Mouse (Mus musculus): ENCODE data around the gene Tdrd1.

The Tdrd1 gene

GRCm38 (mm10) chr19:56830163-56830562, 4.2 kb downstream of the Tdrd1 start:
- DNase-seq: no peak

DNA sequence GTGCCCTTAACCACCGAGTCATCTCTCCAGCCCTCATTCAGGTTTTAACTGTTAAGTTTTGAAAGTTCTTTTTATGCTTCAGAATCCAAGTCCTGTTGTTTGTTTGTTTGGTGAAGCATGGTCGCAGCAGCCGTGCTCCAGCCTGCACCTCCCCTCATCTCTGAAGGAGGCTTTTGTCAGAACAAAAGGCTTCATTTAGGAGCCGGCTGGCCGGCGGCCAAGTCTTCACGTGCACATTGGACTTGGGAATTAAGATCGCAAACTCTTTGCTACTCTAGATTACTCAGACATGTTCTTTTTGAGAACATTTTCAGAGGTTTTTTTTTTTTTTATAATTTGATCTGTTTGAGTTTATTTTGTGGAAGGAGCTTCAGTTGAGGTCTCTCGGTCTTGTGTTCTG, 9.3 kb downstream of the Tdrd1 start:
- no peak for DNase-seq

DNA sequence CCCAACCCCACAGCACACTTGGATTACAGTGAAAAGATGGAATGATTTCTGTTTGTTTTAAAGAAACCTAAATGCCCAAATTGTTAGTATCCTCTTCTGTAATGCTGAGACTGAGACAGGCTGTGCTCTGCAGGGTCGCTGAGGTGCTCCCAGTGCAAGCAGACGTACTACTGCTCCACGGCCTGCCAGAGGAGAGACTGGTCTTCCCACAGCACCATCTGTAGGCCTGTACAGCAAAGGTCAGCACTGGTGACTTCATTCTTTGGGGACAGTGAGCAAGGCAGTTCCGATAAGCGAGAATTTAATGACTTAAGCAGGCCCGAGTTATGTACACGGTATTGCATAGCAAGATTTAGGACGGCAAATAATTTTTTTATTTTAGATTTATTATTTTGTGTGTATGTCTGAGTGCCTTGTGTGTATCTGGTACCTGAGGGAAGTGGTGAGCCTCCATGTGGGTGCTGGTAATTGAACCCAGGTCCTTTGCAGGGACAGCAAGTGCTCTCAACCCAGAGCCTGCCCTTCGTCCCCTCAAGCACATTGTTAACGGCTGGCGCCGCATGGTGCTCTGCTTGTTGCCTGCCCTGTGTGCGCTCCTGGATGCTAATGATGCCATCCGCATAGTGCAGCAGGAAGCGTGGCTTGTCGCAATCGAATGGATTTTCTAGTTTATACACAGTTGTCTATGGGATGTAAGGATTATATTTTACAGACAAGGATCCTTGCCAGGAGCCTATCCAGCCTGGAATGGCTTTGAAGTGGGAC, 13.1 kb downstream of the Tdrd1 start:
- DNase-seq: no peak

GRCm38 (mm10) chr19:56842974-56843373, 17.0 kb downstream of the Tdrd1 start:
- no peak for DNase-seq

GRCm38 (mm10) chr19:56852590-56852989, 26.6 kb downstream of the Tdrd1 start:
- no peak for DNase-seq

DNA sequence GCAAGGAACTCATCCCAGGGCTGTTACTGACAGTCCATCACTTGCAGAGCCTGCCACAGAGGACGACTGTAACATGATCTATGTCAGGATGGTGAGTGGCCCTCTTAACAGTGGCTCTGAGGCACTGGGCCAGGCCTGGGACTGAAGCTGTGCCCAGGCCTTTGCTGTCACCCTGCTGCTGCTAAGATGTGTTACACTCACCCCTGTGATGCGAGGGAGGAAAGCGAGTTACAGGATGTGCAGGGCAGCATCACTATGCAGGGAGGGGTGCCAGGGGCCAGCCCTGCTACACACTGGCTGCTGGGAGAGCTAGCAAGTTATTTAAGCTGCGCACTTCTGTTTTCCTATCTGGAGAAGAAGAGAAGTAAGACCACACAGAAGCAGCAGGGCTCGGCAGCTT, 30.4 kb downstream of the Tdrd1 start:
- no peak for DNase-seq

GRCm38 (mm10) chr19:56867701-56868100, 41.7 kb downstream of the Tdrd1 start:
- DNase-seq: no peak

- DNase-seq: peak; percentile 68
Observed at GRCm38 (mm10) chr19:56873816-56874600, 48.0 kb downstream of the Tdrd1 start, which contains the start of gene Vwa2. Vwa2 (plus strand) TSS chr19:56874249.

- no peak for DNase-seq
Observed at GRCm38 (mm10) chr19:56874601-56875315, 48.7 kb downstream of the Tdrd1 start.

- no peak for DNase-seq
Observed at GRCm38 (mm10) chr19:56877364-56877763, 51.4 kb downstream of the Tdrd1 start.

DNA sequence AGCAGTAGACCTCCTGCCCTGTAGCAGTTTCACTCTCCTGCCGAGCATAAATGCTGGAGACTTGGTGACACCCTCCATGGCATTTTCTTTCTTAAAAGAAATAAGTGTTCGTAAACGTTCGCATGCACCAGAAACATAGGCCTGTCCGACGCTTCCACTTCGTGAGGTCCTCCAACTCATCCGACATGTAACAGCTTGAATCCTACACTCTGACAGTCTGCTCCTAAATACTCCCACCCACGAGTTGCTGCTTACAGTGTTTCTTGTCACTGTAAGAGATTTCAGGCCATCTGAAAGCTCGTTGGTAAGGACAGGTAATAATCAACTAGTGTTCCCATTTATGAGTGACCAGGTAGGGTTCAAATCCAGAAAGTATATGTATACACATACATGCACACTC, 61.9 kb downstream of the Tdrd1 start:
- DNase-seq: no peak

- no peak for DNase-seq
Observed at GRCm38 (mm10) chr19:56888654-56889053, 62.6 kb downstream of the Tdrd1 start.

DNA sequence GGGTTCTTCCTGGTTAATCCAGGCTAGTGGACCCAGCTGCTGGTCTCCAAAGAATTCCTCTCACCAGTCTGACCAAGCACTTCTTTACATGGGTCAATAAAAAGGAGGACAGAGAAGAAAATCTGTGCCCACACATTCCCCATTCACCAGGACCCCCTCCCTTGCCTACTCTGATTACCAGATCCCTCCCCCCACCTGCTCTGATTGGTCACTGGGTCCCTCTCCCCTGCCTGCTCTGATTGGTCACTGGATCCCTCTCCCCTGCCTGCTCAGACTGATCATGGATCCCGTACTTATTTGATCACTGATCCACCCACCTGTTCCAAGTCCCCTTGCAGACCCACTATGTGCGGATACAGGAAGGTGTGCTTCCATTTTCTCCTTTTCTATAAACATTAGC, 65.4 kb downstream of the Tdrd1 start:
- no peak for DNase-seq

GRCm38 (mm10) chr19:56892586-56892985, 66.6 kb downstream of the Tdrd1 start:
- no peak for DNase-seq

DNA sequence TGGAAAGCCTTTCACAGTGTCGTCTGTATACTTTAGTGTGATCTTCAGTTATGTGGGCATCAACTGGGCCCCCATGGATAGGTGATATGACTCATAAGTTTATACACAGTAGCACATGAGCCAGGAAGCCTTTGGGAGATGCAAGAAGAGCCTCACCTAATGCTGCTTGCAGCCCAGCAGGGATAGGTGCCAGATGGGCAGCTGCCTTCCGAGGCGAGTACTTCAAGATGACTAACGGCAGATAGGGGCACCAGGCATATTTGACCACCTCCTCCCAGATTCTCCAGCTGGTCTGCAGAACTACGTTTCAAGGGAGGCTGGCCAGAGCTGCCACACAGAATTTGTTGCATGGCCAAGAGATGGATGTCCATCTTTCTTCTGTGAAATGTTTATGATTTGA, 67.3 kb downstream of the Tdrd1 start:
- DNase-seq: no peak

DNA sequence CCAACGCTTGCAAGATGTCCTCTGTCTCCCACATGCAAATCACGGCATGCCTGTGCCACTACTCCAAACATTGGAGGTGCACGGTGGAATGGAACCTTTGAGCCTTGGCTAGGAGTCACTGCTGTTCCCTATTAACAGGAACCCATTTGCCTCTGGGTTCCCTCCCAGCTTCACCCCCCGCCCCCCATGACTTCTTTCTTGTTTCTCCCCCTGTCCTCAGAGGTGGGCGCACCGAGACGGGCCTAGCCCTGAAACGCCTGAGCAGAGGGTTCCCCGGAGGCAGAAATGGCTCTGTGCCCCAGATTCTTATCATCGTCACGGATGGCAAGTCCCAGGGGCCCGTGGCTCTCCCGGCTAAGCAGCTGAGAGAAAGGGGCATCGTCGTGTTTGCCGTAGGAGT, 71.6 kb downstream of the Tdrd1 start:
- no peak for DNase-seq

DNA sequence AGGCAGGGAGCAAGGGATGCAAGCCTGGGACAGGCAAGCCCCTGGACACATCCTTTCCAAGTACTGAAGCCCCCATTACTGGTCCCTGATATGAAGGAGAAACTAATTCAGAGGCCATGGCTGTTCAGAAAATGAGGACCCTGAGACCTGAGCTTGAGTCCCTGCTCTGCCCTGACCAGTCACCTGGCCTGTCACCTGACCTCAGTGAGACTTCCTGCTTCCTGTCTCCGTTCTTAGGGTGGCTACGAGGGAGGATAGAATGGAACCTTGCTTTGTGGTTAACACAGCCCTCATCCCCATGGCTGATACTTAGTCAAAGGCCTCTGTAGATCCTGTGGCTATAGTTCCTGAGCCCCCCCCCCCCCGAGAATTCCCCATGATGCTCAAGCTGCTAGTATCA, 78.1 kb downstream of the Tdrd1 start:
- DNase-seq: no peak

- no peak for DNase-seq
Observed at GRCm38 (mm10) chr19:56905395-56905794, 79.4 kb downstream of the Tdrd1 start.

GRCm38 (mm10) chr19:56907850-56908249, 81.8 kb downstream of the Tdrd1 start:
- no peak for DNase-seq

DNA sequence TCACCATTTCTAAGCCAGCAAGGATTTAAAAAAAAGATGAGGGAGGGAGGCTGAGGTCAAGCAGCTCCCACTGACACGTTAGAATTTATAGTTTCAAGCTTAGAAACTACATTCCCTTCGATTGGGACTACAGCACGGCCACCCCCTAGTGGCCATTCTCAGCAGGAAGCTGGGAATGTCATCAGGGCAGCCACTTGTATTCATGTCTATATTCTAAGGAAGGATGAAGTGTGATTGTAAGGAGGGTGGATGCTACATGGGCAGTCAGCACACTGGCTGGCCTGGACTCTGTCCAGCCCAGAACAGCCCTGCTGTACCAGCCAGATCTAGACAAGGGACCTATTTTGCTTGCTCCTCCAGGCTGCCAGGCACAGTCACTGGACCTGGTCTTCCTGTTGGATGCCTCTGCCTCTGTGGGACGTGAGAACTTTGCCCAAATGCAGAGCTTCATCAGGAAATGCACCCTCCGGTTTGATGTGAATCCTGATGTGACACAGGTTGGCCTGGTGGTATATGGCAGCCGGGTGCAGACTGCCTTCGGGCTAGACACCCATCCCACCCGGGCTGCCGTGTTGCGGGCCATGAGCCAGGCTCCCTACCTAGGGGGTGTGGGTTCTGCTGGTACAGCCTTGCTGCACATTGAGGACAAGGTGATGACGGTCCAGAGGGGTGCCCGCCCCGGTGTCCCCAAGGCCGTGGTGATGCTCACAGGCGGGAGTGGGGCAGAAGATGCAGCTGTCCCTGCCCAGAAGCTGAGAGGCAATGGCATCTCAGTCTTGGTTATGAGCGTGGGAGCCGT, 82.7 kb downstream of the Tdrd1 start:
- peak; percentile 61 for DNase-seq

DNA sequence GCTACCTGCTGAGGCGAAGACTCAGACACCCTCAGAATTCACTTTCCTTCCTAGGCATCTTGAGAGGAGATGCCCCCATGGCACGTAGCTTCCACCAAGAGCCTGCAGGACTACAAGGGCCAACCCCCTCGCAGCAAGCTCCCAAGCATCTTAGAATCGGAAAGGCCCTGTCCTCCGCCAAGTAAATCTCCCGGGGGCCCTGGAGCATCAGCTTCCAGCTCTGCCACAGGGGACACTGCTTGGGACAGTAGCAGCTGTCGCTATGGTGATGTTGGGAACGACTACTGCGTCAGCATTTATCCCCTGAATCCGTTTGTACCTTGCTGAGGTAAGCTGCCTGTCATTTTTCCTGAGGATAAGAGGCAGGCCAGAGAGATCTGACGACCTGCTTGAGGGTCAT, 84.6 kb downstream of the Tdrd1 start:
- DNase-seq: no peak

DNA sequence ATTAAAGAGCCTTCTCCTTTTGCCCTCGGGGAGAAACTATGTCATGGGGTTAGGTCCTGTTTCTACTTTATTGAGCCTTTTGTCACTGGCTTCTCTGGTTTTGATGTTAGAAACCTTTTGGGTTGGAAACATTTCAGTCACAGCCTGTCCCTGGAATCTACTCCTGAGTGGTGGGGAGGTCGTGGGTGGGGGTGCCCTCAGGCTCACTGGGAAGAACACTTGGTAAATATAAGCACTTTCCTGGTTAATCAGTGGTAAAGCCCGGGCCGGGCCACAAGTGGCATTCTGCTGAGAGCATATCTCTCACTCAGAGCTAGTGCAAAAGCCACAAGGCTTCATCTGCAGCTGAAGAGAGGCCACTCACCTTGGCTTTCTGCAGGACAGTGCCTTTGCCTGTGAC, 87.8 kb downstream of the Tdrd1 start:
- DNase-seq: no peak

DNA sequence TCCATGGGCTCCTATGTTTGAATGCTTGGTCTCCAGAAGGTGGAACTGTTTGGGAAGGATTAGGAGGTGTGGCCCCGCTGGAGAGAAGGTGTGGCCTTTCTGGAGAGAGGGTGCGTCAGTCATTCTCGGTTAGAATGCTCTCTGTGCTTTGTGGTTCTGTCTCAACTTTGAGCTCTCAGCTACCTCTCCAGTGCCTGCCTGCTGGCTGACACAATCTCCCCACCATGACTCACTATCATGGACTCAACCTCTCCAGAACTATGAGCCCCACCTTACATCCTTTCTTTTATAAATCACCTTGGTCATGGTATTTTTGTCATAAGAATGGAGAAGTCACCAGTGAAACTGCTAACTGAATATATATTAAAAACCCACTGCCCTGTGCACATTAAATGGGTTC, 88.6 kb downstream of the Tdrd1 start:
- no peak for DNase-seq

Data from thymus, postnatal 4 days (tissue).